Mouse (Mus musculus): ENCODE data around the gene Tmem238l.

The Tmem238l gene

DNA sequence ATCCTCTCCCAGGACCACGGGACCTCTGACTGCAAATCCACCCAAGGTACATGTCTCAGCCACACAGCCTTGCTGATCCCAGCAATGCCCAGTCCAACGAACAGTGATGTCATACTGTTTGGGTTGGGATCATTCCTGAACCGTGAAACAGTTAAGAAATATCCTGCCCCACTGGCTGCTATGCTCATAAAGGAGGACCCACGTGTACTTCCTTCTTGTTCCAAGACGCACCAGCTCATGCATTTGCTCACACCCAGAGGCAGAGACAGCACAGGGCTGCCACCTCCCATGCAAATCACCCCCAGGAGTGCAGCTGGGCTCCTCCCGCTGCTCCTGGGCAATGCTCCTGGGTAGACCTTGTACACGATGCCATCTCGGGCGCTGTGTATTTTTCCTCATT lies at the start of gene Tmem238l:
Gene Tmem238l, plus strand, starts transcription at position 336 of the 400 bp plus-strand sequence.
- no peak for DNase-seq

DNA sequence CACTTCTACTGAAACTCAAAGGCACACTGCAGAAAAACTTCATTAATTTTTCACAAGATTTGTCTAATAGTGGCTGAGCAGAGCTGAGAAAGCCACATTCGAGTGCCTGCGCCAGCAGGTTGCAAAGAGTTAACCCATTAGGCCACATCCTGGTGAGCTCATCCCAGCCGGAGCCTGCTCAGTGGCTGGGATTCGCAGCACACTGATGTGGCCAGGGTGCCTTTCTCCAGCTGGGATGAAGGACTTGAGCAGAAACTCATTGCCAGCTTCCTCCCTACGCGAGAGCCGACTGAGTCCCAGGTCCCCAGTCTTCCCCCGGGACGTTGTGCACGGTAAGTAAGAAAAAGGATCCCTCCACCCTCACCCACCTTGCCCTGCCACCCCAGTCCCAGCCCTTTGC lies 44.6 kb upstream of the Tmem238l start, which contains the start of gene Pirt:
Gene Pirt, plus strand, starts transcription at position 171 of the 400 bp plus-strand sequence.
- DNase-seq: no peak

DNA sequence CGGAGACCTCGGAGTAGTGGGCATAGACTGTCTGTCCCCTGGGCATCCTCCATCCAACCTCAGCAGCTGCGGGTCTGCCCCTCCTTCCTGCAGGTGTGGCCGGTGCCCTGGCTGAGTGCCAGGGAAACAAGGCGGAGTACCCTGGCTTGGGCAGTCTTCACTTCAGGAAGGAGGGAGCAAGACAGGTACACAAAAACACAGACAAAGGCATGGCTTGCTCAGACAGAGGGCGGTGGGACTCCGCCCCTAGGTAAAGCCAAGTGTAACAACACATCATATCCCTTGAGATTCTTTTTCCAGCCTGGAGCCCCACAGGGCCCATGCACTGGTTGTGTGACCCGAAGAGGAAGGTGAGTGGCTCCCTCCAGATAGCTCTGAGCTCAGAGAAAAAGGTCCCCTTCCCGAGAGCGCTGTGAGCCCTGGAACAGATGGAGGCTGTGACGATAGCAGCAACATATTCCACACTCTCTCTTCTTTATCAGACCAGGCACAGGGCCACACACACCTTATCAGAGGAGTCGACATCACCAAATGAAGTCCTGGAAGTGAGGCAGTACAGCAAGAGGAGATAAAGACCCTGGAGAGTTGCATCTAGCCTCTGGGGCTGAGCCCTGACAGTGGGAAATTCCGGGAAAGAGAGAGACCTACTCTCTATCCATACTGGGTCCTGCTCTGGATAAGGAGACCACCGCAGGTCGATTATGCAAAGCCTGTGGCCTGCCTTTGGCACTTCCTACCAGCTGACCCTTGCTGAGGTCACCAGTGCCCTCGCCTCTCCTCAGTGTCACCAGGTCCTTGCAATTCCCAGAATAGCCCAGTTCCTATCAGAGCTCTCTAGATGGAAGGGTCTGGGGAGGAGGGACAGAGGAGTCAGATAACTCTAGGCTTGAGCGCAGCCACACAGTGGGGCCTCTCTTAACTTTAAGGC lies 43.6 kb upstream of the Tmem238l start:
- DNase-seq: no peak

DNA sequence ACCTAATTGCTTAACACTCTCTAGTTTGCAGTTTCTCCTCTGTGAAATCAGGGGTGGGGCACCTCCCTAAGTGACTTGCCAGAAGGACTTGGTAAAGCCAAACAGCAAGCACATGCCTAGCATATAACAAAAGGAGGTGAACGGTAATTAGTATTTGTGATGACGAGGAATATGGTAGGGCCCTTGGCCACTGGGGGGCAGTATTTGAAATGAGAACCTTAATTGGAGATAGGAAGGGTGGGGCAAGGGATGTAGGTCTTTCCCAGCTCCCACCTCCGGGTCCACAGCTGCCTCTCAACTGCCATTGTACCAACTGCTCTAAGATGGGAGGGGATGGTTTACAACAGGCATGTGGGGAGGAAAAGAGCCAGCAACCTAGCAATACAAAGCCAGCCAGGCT lies 42.2 kb upstream of the Tmem238l start:
- DNase-seq: peak; percentile 54

DNA sequence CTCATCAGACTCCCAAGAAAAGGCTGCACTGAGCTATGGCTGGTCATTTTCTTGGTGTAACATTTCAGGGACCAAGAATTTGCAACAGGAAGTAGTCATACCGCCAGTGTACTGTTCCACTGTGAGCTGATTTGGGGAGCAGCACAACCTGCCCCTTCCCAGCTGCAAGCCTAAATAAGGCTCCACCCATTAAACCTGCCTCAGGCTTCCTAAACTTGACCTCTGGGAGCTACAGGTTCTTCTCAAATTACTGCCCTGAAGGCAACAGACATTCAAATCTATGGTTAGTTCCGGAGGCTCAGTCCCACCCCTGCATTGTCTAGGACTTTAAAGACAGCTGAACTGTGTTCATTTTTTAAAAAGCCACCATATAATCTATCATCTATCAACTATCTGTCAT lies 36.4 kb upstream of the Tmem238l start:
- DNase-seq: no peak

DNA sequence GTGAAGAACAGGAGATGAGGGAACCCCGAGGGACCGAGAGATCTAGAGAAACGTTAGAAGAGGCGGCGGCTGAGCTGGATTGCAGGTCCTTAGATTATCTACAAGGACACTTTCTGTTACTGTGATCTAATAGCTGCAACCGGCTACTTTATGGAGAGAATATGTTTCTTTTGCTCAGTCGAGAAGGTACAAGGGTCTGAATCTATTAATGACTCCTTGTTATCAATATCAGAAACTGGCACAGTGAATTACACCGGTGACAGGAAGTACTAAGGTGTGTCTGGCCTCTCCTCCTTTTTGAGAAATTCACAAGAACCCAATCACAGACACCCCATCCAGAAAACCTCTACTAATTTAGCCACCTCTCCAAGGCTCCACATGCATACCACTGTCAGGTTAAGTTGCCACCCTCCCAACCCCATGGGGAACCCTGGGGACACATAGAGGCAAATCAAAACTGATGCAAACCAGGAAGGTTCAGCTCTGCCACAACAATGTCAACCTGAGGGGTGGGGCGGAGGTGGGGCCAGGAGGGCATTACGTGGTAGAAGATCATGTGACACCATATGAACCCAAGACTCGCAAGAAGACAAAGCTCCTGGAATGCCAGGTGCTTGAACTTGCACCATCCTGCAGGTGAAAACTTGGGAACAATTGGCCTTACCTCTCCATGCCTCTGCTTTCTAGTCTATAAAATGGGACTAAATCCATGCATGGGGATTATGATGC lies 32.2 kb upstream of the Tmem238l start:
- no peak for DNase-seq

DNA sequence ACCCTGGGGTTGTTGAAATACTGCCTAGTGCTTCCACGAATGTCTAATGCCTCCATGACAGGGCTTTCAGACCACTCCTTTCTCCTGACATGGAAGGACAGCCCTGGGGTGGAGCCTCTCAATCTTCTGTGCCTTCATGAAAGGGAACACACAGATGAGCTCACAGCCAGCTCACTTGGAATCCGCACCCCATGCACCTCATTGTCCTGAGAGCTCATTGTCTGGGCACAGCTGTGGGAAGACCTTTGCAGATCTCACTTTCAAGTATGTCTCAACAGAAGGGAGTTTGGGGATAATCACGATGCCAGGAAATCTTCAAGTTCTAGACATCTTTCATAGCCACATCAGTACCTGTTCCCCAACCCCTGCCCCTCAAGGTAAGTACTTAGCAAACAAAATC lies 28.1 kb upstream of the Tmem238l start:
- DNase-seq: no peak

DNA sequence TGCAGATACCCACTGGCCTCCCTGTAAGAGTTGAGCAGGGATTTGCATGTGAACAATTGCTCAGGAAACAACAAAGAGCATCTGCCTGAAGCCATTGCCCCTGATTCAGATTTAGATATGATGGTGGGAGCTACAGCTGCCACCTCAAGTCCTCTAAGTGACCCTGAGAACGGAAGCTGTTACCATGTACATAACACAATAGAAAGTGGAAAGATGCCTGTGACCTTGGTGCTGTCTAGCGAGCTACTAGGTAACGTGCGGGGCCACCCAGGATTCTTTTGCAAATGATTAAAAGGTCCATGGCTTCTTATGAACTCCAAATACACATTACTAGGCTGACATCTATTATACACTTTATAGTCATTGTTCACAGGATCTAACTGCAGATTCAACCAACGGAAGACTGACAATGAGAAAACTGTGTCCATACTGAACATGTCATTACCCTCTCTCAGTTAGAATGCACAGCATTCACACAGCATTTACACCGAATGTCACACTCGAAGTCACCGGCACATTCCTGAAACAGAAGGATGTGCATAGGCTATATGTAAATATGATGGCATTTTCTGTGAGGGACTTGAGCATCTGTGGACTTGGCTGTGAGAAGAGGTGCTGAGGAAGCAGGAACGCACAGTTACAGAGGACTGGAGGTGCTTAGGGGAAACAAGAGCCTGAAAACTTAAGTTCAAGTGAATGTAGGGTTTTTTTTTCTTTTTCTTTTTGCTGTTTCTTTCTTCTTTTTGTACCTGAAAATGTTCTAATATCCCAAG lies 23.4 kb upstream of the Tmem238l start:
- no peak for DNase-seq

DNA sequence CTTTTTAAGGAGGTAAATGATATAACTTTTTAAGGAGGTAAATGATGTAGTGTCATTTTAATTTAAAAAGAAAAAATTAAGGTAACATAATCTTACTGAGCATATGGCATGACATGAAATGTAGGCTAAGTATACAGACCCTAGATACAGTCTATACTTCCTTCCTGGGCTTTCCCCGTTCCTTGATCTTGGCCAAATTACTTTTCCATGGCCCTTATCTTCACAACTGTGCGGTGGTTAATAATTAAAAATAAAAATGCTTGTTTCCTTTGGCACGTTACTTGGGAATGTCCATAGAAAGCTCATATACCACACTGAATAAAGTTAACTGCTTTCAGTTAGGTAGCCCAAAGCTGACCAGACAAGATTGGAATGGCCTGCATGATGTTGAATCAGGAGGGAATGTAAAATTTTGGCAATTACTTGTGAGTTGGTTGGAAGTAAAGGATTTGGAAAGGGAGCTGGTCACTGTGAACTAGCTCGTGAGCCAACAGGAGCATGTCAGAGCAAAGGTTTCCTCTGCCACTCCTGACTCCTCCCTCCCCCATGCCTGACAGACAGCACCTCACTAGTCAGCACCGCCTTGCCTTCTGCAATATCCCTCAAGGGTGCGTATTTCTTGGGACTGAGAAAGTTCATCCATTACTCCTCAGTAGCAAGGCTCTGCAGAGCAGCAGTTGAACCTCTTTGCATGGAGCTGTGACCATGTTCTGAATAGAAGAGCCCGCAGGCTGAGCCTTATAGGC lies 21.8 kb upstream of the Tmem238l start:
- DNase-seq: peak; percentile 41

DNA sequence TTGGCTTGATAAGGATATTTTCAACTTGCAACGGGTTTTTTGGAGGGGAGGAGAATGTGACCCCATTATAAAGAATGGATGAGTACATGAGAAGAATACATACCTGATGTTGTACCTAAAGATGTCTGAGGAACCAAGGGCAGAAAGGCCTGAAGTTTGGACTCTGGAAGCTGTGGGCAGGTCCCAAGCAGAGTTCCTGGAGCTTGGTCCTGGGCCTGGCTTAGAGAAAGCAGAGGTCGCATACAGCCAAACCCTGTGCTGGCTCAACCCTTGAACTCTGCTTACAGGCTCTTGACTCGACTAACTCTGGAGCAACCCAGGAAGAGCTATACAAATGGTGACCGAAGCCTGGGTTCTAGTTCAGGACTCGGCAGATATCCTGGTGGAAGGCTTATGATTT lies 14.4 kb upstream of the Tmem238l start:
- DNase-seq: peak; percentile 15

DNA sequence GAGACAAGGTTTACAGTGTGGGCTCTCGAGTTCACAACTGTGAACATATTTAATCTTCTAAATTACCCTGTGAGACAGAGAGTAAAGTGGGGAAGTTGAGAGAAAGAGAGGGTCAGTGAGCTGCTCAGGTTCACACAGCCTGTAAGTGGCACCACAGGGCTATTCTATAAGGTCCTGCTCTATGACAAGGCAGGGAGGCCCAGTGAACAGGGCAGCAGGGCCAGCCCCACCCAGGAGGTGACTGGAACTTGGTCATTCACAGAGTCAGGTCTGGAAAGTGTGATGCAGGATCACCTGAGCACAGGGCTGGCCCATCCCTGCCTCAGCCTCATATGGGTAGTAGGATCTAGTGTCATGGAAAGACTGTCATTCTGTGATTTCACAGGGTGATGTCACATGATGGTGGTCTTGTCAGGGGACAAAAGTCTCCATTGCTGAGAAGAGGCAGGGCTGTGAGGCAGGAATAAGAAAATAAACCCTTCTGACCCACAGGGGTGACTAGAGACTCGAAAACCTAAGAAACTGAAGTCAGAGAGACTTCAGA lies 11.1 kb upstream of the Tmem238l start:
- DNase-seq: no peak

DNA sequence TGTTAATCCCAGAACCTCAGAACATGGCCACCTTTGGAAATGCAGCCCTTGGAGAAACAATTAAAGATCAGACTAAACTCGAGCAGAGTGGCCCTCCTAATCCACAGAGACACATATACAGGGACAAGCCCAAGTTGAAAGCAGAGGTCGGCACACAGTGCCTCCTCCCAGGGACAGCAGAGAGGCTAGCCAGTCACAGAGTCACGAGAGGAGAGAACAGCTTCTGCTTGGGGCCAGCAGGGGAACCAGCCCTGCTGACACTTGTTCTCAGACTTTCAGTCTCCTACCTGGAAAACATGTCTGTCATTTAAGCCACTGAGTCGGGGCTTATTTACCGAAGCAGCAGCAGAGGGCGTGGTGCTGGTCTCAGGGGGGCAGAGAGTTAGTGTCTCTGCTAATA lies 9.9 kb upstream of the Tmem238l start:
- no peak for DNase-seq

DNA sequence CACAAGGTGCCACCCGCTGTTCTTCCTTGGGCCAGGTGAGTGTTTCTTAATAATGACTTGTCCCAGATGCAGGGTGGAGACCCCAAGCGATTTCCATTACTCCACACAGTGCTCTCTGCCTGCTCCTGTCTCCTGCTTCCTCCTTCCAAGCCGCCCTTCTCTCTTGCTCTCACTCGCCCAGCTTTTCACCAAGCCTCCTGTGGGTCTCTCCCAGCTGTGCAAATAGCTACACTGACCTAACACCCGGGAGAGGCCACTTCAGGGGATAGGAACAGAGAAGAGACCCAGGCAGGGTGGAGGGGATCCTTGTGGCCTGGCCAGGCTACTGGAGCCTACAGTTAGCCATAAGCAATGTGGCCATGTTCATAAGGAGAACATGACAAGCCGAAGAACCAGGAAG lies 9.5 kb upstream of the Tmem238l start:
- DNase-seq: no peak

DNA sequence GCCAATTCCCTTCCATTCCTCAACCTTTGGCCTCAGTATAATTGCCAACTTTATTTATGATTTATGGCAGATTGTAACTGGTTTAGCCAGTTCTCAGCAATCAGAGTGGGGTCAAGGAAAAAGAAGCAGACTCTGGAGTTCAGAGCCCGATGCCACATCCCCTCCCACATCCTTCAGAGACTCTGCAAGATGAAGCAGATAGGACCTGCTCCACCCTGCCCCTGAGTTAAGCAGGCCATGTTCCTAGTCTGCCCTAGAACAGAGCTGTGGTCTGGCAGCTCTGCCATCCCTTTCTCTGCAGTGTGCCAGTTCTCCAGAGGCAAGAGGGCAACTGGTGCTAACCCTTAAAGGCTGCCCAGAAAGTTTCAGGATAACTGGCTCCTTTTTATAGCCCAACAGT lies 4.4 kb downstream of the Tmem238l start:
- no peak for DNase-seq

DNA sequence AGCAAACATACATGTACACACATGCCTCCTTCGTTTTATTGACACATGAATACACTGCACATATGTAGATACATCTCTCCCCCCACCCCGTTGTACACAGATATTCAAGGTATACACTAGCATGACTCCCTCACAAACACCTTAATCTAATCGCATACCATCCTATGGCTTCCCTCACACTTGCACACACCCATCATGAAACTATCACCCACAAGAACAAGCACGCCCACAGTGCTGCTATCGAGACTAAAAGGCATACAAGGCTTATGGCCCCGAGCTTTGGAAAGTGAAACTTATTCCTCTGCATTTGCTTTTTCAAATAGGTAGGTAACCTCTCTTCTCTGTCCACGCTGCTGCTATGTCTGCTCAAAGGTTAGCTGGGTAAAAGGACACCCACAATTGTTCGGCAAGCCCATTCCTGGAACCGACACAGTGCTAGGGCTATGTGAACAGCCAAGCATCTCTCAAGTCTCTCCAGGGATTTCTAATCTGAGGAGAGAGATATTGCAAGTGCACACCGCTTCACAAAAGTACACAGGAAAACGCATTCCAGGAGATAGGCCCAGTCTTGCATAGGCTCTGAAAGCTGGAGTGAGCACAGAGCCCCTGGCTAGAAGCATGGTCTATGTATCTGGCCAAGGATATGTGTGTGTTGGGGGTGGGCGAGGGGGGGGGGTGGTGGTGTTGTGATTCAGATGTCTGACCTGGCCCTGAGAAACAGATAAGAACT lies 5.2 kb downstream of the Tmem238l start:
- DNase-seq: no peak

DNA sequence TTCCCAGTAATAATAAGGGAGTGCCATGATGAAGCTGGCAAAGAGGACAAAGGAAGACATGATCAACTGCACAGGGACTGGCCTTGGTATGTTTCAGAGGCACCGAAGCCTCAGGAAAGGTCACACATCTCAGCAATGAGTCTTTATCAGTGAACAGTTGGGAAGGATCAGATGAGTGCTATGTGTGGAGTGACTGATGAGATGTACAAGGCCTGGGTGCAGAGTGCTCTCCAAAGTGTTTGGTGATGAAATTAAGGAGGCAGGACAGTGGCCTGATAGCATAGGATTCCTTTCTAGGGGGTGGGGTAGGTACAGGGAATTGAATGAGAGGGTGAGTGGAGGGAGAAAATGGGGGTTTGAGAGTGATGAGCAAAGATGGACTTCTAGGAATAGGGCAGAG lies 7.0 kb downstream of the Tmem238l start:
- DNase-seq: no peak

DNA sequence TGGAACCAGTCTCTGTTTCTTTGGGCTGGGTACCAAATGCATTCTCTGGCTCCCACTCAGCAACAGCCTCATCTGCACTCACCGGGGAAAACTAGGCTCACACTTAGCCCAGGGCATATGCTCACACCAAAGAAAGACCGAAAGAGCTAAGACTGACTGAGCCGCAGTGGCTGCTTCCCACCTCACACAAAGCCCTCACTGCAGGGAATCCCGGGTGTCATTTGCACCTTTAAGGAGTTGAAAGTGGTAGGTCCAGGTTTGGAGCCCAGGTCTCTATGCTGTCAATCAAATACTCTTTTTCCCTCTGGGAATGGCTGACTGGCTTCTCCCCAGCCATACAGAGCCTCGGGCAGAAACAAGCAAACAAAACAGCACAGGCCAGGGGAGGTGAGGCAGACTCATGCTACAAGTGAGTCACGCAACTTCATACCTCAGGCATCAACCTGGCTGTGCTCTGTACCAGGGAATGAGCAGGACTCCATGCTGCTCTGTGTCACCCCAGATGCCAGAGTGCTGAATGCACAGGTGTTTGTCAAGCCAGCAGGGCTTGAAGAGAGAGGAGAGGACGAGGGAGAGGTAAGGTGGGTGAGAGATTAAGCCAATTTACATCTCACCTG lies 10.2 kb downstream of the Tmem238l start:
- no peak for DNase-seq

DNA sequence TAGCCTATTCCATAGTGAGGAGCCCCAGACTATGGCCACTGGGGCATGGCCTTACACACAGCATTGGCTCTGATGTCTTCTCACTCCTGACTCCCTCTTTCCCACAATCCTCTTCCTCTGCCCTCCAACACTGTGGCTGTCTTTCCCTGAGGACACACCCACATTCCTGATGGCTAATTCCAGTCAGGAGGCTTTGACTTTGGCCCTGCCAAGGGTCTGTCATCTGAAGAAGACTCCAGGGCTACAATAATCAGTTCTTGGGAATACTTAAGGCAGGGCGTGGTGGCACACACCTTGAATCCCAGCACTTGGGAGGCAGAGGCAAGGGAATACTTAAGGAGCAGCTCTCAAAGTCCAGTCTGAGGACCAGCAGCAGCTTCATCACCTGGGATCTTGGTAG lies 12.1 kb downstream of the Tmem238l start:
- no peak for DNase-seq

DNA sequence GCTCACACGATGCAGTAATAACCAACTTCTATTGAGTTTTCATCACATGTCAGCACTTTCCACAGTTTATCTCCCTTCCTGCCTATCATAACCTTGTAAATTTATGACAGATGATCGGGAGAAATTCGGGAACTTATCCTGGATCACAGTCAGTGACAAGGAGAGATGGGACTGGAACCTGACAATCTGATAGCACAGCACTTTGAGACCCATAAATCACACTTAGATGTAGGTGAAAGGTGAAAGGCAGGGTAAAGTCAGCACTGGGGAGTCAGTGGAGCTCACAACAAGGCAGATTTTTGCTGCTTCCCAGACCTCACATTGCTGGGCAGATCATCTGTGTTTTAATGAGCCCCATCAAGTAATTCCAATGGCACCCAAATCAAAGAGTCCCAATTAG lies 17.1 kb downstream of the Tmem238l start:
- no peak for DNase-seq

DNA sequence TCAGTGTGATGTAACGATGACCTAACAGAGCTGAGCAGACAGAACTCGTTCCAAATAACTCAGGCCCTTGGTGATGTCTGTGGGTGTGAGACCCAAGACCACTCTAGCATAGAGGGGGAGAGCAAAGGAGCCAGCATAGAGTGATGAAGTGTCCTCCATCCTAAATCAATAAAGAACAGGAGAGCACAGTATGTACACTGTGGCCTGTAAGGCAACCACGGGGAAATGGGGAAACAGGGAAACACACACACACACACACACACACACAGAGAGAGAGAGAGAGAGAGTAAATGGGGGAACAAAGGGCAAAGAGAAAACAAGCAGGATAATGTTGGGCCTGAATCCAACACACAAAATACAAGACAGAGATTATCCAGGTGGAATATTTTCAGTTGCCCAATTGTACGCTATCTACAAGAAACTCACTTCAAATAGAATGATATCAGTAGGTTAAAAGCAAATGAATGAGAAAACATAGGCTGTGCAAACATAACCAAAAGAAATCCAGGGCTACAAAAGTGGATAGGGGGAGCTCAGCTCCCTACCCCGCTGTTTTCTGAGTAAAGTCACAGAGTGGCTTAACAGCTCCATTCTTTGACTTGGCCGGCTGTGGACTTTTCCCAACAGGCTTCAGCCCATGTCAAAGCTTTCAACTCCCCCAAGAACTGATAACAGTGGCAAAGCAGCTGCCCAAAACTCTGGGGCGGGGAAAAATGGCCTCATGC lies 19.3 kb downstream of the Tmem238l start:
- DNase-seq: no peak
